Mouse (Mus musculus) limb, embryonic 13.5 days (tissue): ENCODE results near the gene Ppp1r1b. TPM values are rescaled to one million over a fixed set of nuclear protein-coding genes. Genes with fewer than 3 reads are reported as not detected.

Experiments
- ATAC-seq: fragments of 200-750 bp; cut with Nextera tagmentation; 2 replicates; pipeline ENCODE4 v1.8.0; 2017; ENCODE audit warnings: low read depth, moderate number of reproducible peaks, moderate TSS enrichment; ENCODE audit not compliant: low FRiP score
- H3K27ac ChIP-seq: fragments of 300-500 bp; sonication (generic); 2 replicates; pipeline ENCODE4 v1.5.1; 2015; ENCODE audit warnings: inconsistent platforms, mild to moderate bottlenecking, moderate library complexity
- H3K27me3 ChIP-seq: fragments of 300-500 bp; sonication (generic); 2 replicates; pipeline ENCODE4 v1.6.1; 2015; ENCODE audit warnings: mild to moderate bottlenecking, inconsistent platforms
- H3K36me3 ChIP-seq: fragments of 300-500 bp; sonication (generic); 2 replicates; pipeline ENCODE4 v1.6.1; 2015; ENCODE audit warnings: inconsistent platforms, mild to moderate bottlenecking, moderate library complexity
- H3K4me1 ChIP-seq: fragments of 300-500 bp; sonication (generic); 2 replicates; pipeline ENCODE4 v1.6.1; 2015; ENCODE audit warnings: inconsistent platforms
- H3K4me2 ChIP-seq: fragments of 300-500 bp; sonication (generic); replicated peaks from 2 replicates; pipeline ENCODE4 v1.6.1; 2015; ENCODE audit warnings: inconsistent platforms, mild to moderate bottlenecking, moderate library complexity
- H3K4me3 ChIP-seq: fragments of 300-500 bp; sonication (generic); 2 replicates; pipeline ENCODE4 v1.5.1; 2015; ENCODE audit warnings: moderate library complexity, mild to moderate bottlenecking, inconsistent platforms
- H3K9ac ChIP-seq: fragments of 300-500 bp; sonication (generic); 2 replicates; pipeline ENCODE4 v1.6.1; 2015; ENCODE audit warnings: mild to moderate bottlenecking, inconsistent platforms
- H3K9me3 ChIP-seq: fragments of 300-500 bp; sonication (generic); 2 replicates; pipeline ENCODE4 v1.6.1; 2016; ENCODE audit warnings: inconsistent platforms
- WGBS: fragments of 180-500 bp; shearing (Covaris S2); methylation state at CpG from one replicate; pipeline ENCODE4 v1.1.7; 2015; 5-methylcytosine and 5-hydroxymethylcytosine counted together
- polyA plus RNA-seq: library from polyadenylated mRNA; unstranded; fragments of >200 nt; fragmentation: Nextera tagmentation; extraction: Ambion mirVana; gene quantifications from 2 replicates; pipeline ENCODE4 v1.2.1, GENCODE M21; 2015

The Ppp1r1b gene
- polyA plus RNA-seq, 1 experiment from 2014 or later = 1.5 TPM

DNA sequence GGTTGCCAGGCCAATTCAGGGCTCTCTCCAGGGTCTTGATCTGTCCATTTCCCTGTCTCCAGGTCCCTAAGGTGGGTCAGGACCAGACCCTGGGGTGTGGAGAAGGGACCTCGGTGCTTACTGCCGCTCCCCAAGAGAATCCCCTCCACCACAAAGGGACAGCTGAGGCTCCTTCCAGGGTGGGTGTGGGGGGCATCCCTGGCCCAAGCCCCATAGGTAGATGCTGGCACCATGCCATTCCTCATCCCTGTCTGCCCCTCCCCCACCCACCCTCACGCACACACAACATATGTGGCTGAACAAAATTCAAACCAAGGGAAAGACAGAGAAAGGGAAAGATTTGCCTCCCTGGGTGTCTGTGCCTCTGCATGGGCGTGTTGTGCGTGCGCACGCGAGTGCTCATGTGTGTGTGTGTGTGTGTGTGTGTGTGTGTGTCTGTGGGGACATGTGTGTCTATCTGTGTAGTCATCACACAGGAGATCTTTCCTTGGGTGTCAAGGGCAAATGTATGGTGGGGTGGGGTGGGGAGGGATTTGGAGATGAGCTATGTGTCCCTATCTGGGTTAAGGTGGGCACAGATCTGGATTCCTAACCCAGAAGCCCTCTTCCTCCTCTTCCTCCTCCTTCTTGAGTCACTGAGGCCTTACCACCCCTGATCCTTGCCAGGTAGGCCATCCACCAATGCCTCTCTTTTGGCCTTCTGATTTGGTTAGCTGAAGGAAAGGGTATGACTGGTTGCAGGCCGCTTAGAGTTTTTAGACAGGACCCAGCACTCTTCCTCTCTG lies 18.1 kb upstream of the Ppp1r1b start:
- WGBS = 36% methylated on average over 9 of the region's 9 CpGs
- peaks cover 100% of the 10 kb centered on the region for H3K27me3 ChIP-seq
- no peak overlapping the region for H3K4me3 ChIP-seq
- no peaks in the 10 kb centered on the region for H3K9me3 ChIP-seq
- H3K9ac ChIP-seq = no peak overlapping the region
- no peak for ATAC-seq
- H3K27ac ChIP-seq = no peak overlapping the region
- no peak overlapping the region for H3K4me2 ChIP-seq
- no peaks in the 10 kb centered on the region for H3K36me3 ChIP-seq
- peaks cover 31% of the 10 kb centered on the region for H3K4me1 ChIP-seq

DNA sequence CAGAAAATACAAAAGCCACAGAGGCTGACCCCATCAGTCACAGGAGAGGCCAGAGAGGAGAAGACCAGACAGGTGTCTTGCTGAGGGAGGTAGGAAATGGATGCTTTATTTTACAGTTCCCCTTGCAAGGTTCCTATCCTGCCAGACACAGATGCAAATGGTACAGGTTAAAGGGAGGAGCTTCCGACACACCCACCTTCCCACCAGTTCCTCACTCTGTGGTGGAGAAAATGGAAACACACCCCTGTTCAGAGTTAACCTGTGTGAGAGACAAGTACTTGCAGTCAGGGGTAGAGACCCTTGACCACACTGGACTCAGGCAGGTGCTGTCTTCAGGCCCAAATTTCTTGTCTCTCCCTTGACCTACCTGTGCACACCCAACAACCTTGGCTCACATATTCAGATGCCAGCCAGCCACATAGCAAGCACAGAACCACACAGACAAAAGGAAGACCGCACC lies 17.4 kb upstream of the Ppp1r1b start:
- H3K4me1 ChIP-seq = peaks cover 31% of the 10 kb centered on the region
- H3K36me3 ChIP-seq = no peaks in the 10 kb centered on the region
- ATAC-seq = no peak
- no peaks in the 10 kb centered on the region for H3K9me3 ChIP-seq
- H3K4me3 ChIP-seq = no peak overlapping the region
- H3K4me2 ChIP-seq = no peak overlapping the region
- no peak overlapping the region for H3K27ac ChIP-seq
- H3K9ac ChIP-seq = no peak overlapping the region
- WGBS = 37% methylated on average over 2 of the region's 2 CpGs
- peaks cover 100% of the 10 kb centered on the region for H3K27me3 ChIP-seq

DNA sequence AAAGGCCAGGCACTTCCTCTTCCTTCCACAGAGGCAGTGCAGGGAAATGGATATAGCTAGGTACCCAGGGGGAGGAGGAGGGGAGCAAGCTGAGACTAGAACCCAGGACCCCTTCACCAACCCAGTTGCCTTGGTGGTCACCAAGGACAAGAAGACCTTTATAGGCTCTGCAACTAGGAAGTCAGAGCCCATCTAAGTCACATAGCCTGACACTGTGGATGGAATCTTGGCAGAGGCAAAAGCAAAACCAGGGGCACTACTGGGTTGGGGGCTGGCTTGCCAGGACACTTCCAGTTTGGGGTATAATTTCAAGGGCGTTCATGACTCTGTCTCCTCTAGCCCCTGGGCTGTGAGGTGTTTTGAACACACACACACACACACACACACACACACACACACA lies 16.8 kb upstream of the Ppp1r1b start:
- ATAC-seq = no peak
- Histone ChIP-seq H3K4me2 (no peak overlapping the region), H3K9ac (no peak overlapping the region), H3K4me3 (no peak overlapping the region), H3K9me3 (no peaks in the 10 kb centered on the region), H3K27me3 (peaks cover 100% of the 10 kb centered on the region), H3K36me3 (no peaks in the 10 kb centered on the region), H3K4me1 (peaks cover 31% of the 10 kb centered on the region), H3K27ac (no peak overlapping the region)
- 18% methylated on average over 1 of the region's 1 CpGs for WGBS

DNA sequence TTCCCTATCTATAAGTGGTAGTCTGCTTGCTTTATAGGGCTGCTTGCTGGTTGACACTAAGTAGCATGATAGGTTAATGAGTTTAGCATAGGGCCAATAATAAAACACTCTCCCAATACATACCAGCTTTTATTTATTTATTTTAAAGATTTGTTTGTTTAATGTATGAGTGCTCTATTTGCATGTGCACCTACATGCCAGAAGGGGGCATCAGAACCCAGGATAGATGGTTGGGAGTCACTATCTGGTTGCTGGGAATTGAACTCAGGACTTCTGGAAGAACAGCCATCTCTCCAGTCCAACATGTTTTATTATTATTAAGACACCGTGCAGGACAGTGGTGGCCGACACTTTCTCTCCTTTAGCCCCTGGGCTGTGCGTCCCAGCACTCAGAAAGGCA lies 16.0 kb upstream of the Ppp1r1b start:
- 79% methylated on average over 3 of the region's 3 CpGs for WGBS
- no peak overlapping the region for H3K4me2 ChIP-seq
- H3K27ac ChIP-seq = no peak overlapping the region
- peaks cover 25% of the 10 kb centered on the region for H3K4me1 ChIP-seq
- peaks cover 100% of the 10 kb centered on the region for H3K27me3 ChIP-seq
- H3K9me3 ChIP-seq = no peaks in the 10 kb centered on the region
- no peaks in the 10 kb centered on the region for H3K36me3 ChIP-seq
- ATAC-seq = no peak
- no peak overlapping the region for H3K4me3 ChIP-seq
- no peak overlapping the region for H3K9ac ChIP-seq

DNA sequence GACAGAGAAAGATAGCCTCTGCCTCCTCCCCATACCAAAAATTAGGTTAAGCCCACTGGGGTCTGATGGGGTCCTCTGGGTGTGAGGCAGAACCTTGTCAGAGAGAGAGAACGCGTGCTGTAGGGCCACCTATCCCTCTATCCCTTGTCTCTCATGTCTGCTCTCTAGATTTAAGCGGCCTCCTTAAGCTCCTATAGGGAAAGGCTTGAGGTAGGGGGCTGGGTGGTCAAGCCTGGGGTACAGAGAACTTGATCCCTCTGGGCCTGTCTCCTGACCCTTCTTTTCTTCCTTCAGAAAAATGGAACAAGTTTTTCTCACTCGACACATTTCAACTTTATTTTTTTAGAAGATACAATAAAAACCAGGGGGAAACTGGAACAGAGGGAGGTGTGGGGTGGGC lies 15.4 kb upstream of the Ppp1r1b start:
- Histone ChIP-seq H3K4me1 (peaks cover 18% of the 10 kb centered on the region), H3K27ac (no peak overlapping the region), H3K4me2 (no peak overlapping the region), H3K4me3 (no peak overlapping the region), H3K9me3 (no peaks in the 10 kb centered on the region), H3K36me3 (no peaks in the 10 kb centered on the region), H3K9ac (no peak overlapping the region), H3K27me3 (peaks cover 100% of the 10 kb centered on the region)
- no peak for ATAC-seq
- WGBS = 73% methylated on average over 4 of the region's 4 CpGs

DNA sequence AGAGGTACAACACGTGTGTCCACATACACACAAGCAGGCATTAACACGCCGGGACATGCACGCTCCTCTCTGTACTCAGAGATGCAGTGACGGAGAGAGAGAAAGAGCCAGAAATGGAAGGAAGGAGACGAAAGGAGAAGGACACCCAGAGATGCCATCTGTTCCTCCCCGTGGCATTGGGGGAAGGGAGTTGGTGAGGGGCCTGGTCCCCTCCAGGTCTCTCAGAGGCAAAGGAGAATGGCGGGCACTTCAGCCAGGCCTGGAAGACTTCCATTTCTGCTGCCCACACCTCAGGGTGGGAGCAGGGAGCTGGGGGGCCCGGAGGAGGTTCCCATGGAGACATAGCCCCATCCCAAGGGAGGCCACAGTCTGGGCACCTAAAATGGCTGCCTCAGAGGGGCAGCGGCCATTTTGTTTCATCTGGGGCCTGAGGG lies 14.9 kb upstream of the Ppp1r1b start:
- peaks cover 100% of the 10 kb centered on the region for H3K27me3 ChIP-seq
- no peak for ATAC-seq
- H3K27ac ChIP-seq = no peak overlapping the region
- H3K4me2 ChIP-seq = no peak overlapping the region
- no peak overlapping the region for H3K4me3 ChIP-seq
- no peak overlapping the region for H3K9ac ChIP-seq
- 72% methylated on average over 10 of the region's 10 CpGs for WGBS
- peaks cover 15% of the 10 kb centered on the region for H3K4me1 ChIP-seq
- no peaks in the 10 kb centered on the region for H3K9me3 ChIP-seq
- no peaks in the 10 kb centered on the region for H3K36me3 ChIP-seq

DNA sequence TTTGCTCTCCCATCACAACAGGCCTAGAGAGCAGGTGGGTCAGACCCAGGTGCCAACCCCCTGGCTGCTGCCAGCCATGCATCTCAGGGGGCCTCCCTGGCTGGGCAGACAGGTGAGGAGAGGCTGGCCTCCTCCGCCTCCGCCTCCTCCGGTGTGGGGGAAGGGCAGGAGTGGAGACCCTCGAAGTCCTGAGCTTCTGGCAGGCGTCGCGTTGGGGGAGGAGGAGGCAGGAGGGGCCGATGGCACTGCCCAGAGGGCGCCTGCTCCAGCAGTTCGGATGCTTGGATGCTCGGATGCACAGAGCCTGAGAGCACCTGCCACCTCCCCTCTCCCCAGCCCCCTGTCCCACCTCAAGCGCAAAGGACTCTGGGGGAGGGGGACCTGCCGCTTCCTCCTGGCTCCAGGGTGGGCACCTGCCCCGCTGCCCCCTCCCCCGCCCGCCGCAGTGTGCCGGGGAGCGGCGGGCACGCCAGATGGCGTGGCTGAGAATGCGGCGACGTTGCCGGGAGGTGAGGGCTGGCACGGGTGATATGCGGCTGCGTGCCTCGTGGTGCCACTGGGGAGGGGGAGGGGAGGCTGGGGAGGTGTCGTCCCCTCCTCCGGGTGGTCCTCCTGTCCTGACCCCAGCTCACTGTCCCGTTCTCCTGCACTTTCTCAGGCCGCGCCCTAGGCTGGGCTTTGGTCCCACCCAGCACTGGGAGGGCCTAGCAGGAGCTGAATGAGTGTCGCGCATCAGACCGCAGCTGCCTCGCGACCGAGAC lies 14.0 kb upstream of the Ppp1r1b start:
- Histone ChIP-seq H3K4me3 (peak overlapping the region; percentile 25), H3K9me3 (no peaks in the 10 kb centered on the region), H3K9ac (no peak overlapping the region), H3K36me3 (no peaks in the 10 kb centered on the region), H3K27me3 (peaks cover 100% of the 10 kb centered on the region), H3K4me1 (peaks cover 17% of the 10 kb centered on the region), H3K4me2 (peak overlapping the region; percentile 44; the same call in 1 of the 2 replicates), H3K27ac (no peak overlapping the region)
- under 1% methylated on average over 40 of the region's 41 CpGs for WGBS
- no peak for ATAC-seq

DNA sequence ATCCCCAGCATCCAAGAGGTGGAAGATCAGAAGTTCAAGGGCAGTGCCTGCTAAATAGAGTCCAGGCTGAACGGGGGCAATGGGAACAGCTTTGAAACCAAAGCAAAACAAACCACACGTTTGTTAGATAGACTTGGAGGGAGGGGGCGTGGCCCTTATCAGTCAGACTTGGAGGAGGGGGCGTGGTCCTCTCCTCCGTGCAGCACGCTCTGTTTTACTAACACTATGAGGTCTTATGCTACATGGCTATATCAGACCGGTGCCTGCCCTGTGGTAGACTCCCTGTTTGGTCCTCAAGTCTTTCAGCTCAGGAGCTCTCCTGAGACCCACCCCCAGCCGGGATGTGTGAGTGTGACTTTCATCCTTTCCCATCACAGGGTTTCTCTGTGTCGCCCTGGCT lies 13.0 kb upstream of the Ppp1r1b start:
- peaks cover 100% of the 10 kb centered on the region for H3K27me3 ChIP-seq
- WGBS = 6% methylated on average over 9 of the region's 9 CpGs
- H3K9me3 ChIP-seq = no peaks in the 10 kb centered on the region
- ATAC-seq = no peak
- H3K4me1 ChIP-seq = peaks cover 27% of the 10 kb centered on the region
- no peaks in the 10 kb centered on the region for H3K36me3 ChIP-seq
- no peak overlapping the region for H3K4me3 ChIP-seq
- H3K27ac ChIP-seq = no peak overlapping the region
- H3K4me2 ChIP-seq = no peak overlapping the region
- H3K9ac ChIP-seq = no peak overlapping the region

DNA sequence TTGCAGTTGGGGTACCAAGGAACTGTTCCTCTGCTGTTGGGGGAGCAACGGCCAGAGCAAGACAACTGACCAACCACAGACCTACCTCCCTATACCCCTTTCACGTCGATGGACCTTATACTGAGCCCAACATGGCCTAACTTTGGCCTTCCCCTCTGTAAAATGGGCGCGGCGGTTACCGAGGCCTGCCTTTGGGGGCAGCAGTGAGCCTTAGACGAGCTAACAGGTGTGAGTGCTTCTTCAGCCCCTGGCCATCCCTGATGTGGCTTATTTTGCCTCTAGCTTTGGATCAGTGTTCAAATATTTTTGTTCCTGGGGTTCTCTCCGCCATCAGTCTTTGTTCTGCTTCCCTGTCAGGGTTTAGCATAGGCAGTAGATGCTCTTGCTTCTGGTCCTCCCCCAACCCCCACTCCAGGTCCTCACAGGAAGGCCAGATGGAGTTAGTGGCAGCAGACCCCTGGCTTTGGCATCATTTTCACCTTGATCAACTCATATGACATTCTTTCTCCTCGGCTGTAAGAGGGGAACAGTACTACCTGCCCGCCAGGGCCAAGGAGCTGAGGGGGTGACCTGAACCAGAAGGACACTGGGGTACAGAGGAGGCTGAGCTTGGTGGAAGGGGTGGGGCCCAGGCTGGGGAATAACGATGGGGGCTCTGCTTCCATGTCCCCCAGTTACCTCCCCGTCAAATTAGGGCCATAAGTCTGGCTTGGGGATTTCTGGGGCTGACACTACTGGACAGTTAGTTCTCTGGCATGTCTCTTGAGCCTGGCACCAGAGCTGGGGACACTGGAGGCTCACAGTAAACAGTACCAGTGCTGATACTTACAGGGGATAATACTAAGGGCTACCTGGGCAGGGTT lies 11.7 kb upstream of the Ppp1r1b start:
- no peak for ATAC-seq
- H3K36me3 ChIP-seq = no peaks in the 10 kb centered on the region
- H3K9ac ChIP-seq = no peak overlapping the region
- H3K27ac ChIP-seq = no peak overlapping the region
- peaks cover 27% of the 10 kb centered on the region for H3K4me1 ChIP-seq
- H3K4me3 ChIP-seq = no peak overlapping the region
- 21% methylated on average over 13 of the region's 13 CpGs for WGBS
- no peaks in the 10 kb centered on the region for H3K9me3 ChIP-seq
- no peak overlapping the region for H3K4me2 ChIP-seq
- peaks cover 99% of the 10 kb centered on the region for H3K27me3 ChIP-seq

DNA sequence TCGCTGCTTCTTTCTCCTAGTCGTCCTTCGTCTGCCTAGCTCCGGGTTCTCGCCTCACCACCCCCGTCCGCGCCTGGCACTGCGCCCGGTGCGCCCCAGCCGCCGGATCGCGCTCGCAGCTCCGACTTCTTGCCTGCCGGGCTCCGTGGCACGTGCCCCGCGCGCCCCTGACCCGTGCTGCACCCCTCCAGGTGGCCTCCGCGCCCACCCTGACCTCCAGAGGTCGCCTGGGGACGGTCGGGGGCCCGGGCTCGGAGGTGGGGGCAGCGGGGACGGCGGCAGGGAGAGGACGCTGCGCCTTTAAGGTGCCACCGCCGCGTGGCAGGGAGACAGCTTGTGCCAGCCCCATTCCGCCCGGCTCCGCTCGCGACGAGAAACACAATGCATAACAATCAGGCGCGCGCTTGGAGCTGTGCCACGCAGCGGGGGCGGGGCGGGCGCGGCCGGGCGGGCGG lies 9.7 kb upstream of the Ppp1r1b start:
- no peaks in the 10 kb centered on the region for H3K36me3 ChIP-seq
- H3K9me3 ChIP-seq = no peaks in the 10 kb centered on the region
- ATAC-seq = no peak
- peaks cover 40% of the 10 kb centered on the region for H3K4me1 ChIP-seq
- peak overlapping the region; percentile 94 for H3K4me2 ChIP-seq
- WGBS = under 1% methylated on average over 55 of the region's 57 CpGs
- H3K9ac ChIP-seq = peak overlapping the region; percentile 62
- peaks cover 92% of the 10 kb centered on the region for H3K27me3 ChIP-seq
- H3K27ac ChIP-seq = no peak overlapping the region
- H3K4me3 ChIP-seq = peak overlapping the region; percentile 54

DNA sequence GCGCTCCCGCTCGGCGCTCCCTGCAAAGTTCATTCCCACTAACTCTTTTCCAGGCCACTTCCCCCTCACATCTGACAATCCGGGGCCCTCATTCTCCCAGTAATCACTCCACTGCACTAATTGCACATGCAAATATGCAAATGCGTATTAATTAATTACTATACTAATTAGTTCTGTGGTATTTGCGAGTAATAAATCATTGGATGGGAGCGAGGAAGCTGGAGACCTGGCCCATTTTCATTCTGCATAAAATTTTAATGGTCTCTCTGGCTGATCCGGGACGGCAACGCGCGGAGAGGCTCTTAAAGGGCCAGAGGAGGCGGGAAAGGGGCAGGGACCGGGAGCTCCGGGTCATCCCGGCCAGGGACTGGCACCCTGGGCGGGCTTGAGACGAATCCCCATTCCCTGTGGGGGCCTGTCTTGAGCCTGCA lies 9.1 kb upstream of the Ppp1r1b start:
- Histone ChIP-seq H3K4me3 (peak overlapping the region; percentile 54), H3K9ac (peak overlapping the region; percentile 62), H3K4me2 (peak overlapping the region; percentile 94), H3K27ac (no peak overlapping the region), H3K36me3 (no peaks in the 10 kb centered on the region), H3K27me3 (peaks cover 92% of the 10 kb centered on the region), H3K4me1 (peaks cover 37% of the 10 kb centered on the region), H3K9me3 (no peaks in the 10 kb centered on the region)
- ATAC-seq = no peak
- WGBS = under 1% methylated on average over 19 of the region's 19 CpGs
